Mouse (Mus musculus) small intestine, adult 2 months (tissue): ENCODE data around the gene Inpp5e. TPM values are rescaled to one million over a fixed set of nuclear protein-coding genes. Genes with fewer than 3 reads are reported as not detected.
"Not testable (repeated sequence)": the region's sequence is repeated elsewhere in the genome, so short reads cannot be mapped to it uniquely, and the experiment has no call there.

Source experiments
- H3K27ac ChIP-seq: fragments of 200-500 bp; 2 replicates; pipeline ENCODE4 v1.5.1; 2012; ENCODE audit warnings: low read depth, low read length, control low read depth, inconsistent platforms; ENCODE audit not compliant: insufficient read depth
- H3K27me3 ChIP-seq: fragments of 200-500 bp; 2 replicates; pipeline ENCODE4 v1.6.1; 2012; ENCODE audit warnings: mild to moderate bottlenecking, moderate library complexity, low read length, inconsistent platforms; ENCODE audit not compliant: control insufficient read depth, insufficient read depth
- H3K36me3 ChIP-seq: fragments of 200-500 bp; 2 replicates; pipeline ENCODE4 v1.6.1; 2012; ENCODE audit warnings: mild to moderate bottlenecking, low read length, control low read depth, inconsistent platforms; ENCODE audit not compliant: control insufficient read depth, insufficient read depth
- H3K4me1 ChIP-seq: fragments of 200-500 bp; 2 replicates; pipeline ENCODE4 v1.6.1; 2012; ENCODE audit warnings: low read length, inconsistent platforms, mixed read lengths; ENCODE audit not compliant: control insufficient read depth, insufficient read depth, insufficient read length
- H3K4me3 ChIP-seq: fragments of 200-500 bp; 2 replicates; pipeline ENCODE4 v1.5.1; 2012; ENCODE audit warnings: low read depth, mild to moderate bottlenecking, control low read depth, inconsistent platforms, low read length, moderate library complexity
- CTCF ChIP-seq: fragments of 200-500 bp; IDR thresholded peaks from 2 replicates; pipeline ENCODE4 v1.5.1; 2012; ENCODE audit warnings: low read depth, mild to moderate bottlenecking, control low read depth, inconsistent platforms, low read length, moderate library complexity, mixed read lengths; ENCODE audit not compliant: insufficient replicate concordance, insufficient read length; ENCODE audit errors: extremely low read depth
- POLR2A ChIP-seq: fragments of 200-500 bp; IDR thresholded peaks from 2 replicates; pipeline ENCODE4 v1.6.1; 2012; ENCODE audit warnings: low read depth, mild to moderate bottlenecking, control low read depth, inconsistent platforms, low read length, moderate library complexity
- WGBS: fragments of 180-500 bp; shearing (Covaris S2); methylation state at CpG from one replicate; pipeline ENCODE4 v1.1.7; 2018; 5-methylcytosine and 5-hydroxymethylcytosine counted together
- polyA plus RNA-seq: library from polyadenylated mRNA; depleted of rRNA; stranded (reverse); fragments of >200 nt; gene quantifications from 2 replicates; pipeline ENCODE4 v1.2.3, GENCODE M21; 2012

Gene Inpp5e
- polyA plus RNA-seq, 1 experiment, result 17.4 TPM

- Histone ChIP-seq H3K27me3 (no peaks in the 10 kb centered on the region), H3K4me1 (peaks cover 7% of the 10 kb centered on the region), H3K27ac (no peak overlapping the region), H3K36me3 (peaks cover 61% of the 10 kb centered on the region), H3K4me3 (no peak overlapping the region)
- TF ChIP-seq POLR2A (no peak), CTCF (no peak)
- WGBS, result 80% methylated on average over 3 of the region's 3 CpGs
Observed at GRCm38 (mm10) chr2:26387713-26388112, 21.3 kb downstream of the Inpp5e start.

- peaks cover 40% of the 10 kb centered on the region for H3K36me3 ChIP-seq
- H3K27ac ChIP-seq, H3K27me3 ChIP-seq, H3K4me1 ChIP-seq: not testable (repeated sequence)
- H3K4me3 ChIP-seq, result peak overlapping the region; percentile 98
- WGBS, result 24% methylated on average over 6 of the region's 6 CpGs
Observed at GRCm38 (mm10) chr2:26380871-26381270, 28.1 kb downstream of the Inpp5e start.

- TF ChIP-seq CTCF (no peak), POLR2A (no peak)
- peaks cover 3% of the 10 kb centered on the region; the same call in 1 of the 2 replicates for H3K4me1 ChIP-seq
- peak within 1 kb of the TSS; percentile 7; the same call in 1 of the 2 replicates for H3K27ac ChIP-seq
- H3K4me3 ChIP-seq, result peak within 1 kb of the TSS; percentile 98
- no peaks in the 10 kb centered on the region for H3K27me3 ChIP-seq
- WGBS, result under 1% methylated on average over 38 of the region's 38 CpGs
- peaks cover 40% of the 10 kb centered on the region for H3K36me3 ChIP-seq
Observed at GRCm38 (mm10) chr2:26380131-26380771, 28.8 kb downstream of the Inpp5e start, which contains the start of gene Snapc4. Gene Snapc4 (minus strand): TSS chr2:26380653.

- WGBS, result 95% methylated on average over 8 of the region's 8 CpGs
- H3K36me3 ChIP-seq, result peaks cover 70% of the 10 kb centered on the region
Observed at GRCm38 (mm10) chr2:26372396-26372795, 36.6 kb downstream of the Inpp5e start.

GRCm38 (mm10) chr2:26368572-26368971, 40.4 kb downstream of the Inpp5e start:
- peaks cover 60% of the 10 kb centered on the region for H3K36me3 ChIP-seq
- TF ChIP-seq CTCF (no peak), POLR2A (no peak)

More at GRCm38 (mm10) chr2:26372396-26372795, 36.6 kb downstream of the Inpp5e start:
- H3K27me3 ChIP-seq, result no peaks in the 10 kb centered on the region
- no peak overlapping the region for H3K27ac ChIP-seq
- no peaks in the 10 kb centered on the region for H3K4me1 ChIP-seq
- TF ChIP-seq CTCF (no peak), POLR2A (no peak)
- H3K4me3 ChIP-seq, result no peak overlapping the region

GRCm38 (mm10) chr2:26367911-26368310, 41.1 kb downstream of the Inpp5e start:
- TF ChIP-seq CTCF (no peak), POLR2A (no peak)
- Histone ChIP-seq H3K27me3 (no peaks in the 10 kb centered on the region), H3K4me1 (no peaks in the 10 kb centered on the region; the same call in 1 of the 2 replicates), H3K36me3 (peaks cover 54% of the 10 kb centered on the region), H3K4me3 (no peak overlapping the region), H3K27ac (no peak overlapping the region)
- WGBS, result 92% methylated on average over 6 of the region's 6 CpGs

More at GRCm38 (mm10) chr2:26368572-26368971, 40.4 kb downstream of the Inpp5e start:
- WGBS, result 65% methylated on average over 1 of the region's 1 CpGs
- Histone ChIP-seq H3K27me3 (no peaks in the 10 kb centered on the region), H3K27ac (no peak overlapping the region), H3K4me1 (no peaks in the 10 kb centered on the region; the same call in 1 of the 2 replicates), H3K4me3 (no peak overlapping the region)

GRCm38 (mm10) chr2:26364738-26365465, 44.1 kb downstream of the Inpp5e start:
- no peak overlapping the region for H3K4me3 ChIP-seq
- no peaks in the 10 kb centered on the region for H3K27me3 ChIP-seq
- peaks cover under 1% of the 10 kb centered on the region for H3K4me1 ChIP-seq
- peaks cover 39% of the 10 kb centered on the region for H3K36me3 ChIP-seq
- 36% methylated on average over 10 of the region's 10 CpGs for WGBS
- no peak overlapping the region for H3K27ac ChIP-seq
- TF ChIP-seq CTCF (no peak), POLR2A (no peak)
